Mouse (Mus musculus) midbrain, embryonic 11.5 days (tissue): ENCODE data around the gene Spg7. TPM values are rescaled to one million over a fixed set of nuclear protein-coding genes. Genes with fewer than 3 reads are reported as not detected.
A peak's percentile ranks its signal among the peaks of the same experiment; 100 is the strongest.
"Not testable (repeated sequence)": the region's sequence is repeated elsewhere in the genome, so short reads cannot be mapped to it uniquely, and the experiment has no call there.

Experiments
- ATAC-seq: fragments of 200-750 bp; cut with Nextera tagmentation; 2 replicates; pipeline ENCODE4 v1.8.0; 2017; ENCODE audit warnings: moderate TSS enrichment, moderate library complexity; ENCODE audit not compliant: low FRiP score
- DNase-seq: peaks from one replicate; pipeline ENCODE4 v3.0.0; 2015; ENCODE audit warnings: low spot score; ENCODE audit errors: missing footprints
- H3K27ac ChIP-seq: fragments of 300-500 bp; sonication (generic); 2 replicates; pipeline ENCODE4 v1.5.1; 2014; ENCODE audit warnings: low read depth, low read length
- H3K27me3 ChIP-seq: fragments of 300-500 bp; sonication (generic); 2 replicates; pipeline ENCODE4 v1.6.1; 2014; ENCODE audit warnings: mild to moderate bottlenecking, low read length, moderate library complexity, mixed read lengths; ENCODE audit not compliant: control insufficient read depth, insufficient read depth
- H3K36me3 ChIP-seq: fragments of 300-500 bp; sonication (generic); 2 replicates; pipeline ENCODE4 v1.6.1; 2014; ENCODE audit warnings: mild to moderate bottlenecking, low read length, moderate library complexity, mixed read lengths; ENCODE audit not compliant: control insufficient read depth, insufficient read depth
- H3K4me1 ChIP-seq: fragments of 300-500 bp; sonication (generic); 2 replicates; pipeline ENCODE4 v1.6.1; 2014; ENCODE audit warnings: low read length; ENCODE audit not compliant: control insufficient read depth, insufficient read depth
- H3K4me2 ChIP-seq: fragments of 300-500 bp; sonication (generic); 2 replicates; pipeline ENCODE4 v1.6.1; 2014; ENCODE audit warnings: mild to moderate bottlenecking, moderate library complexity
- H3K4me3 ChIP-seq: fragments of 300-500 bp; sonication (generic); 2 replicates; pipeline ENCODE4 v1.5.1; 2014; ENCODE audit warnings: low read depth, low read length
- H3K9ac ChIP-seq: fragments of 300-500 bp; sonication (generic); 2 replicates; pipeline ENCODE4 v1.6.1; 2014; ENCODE audit warnings: low read length
- H3K9me3 ChIP-seq: fragments of 300-500 bp; sonication (generic); 2 replicates; pipeline ENCODE4 v1.6.1; 2016; ENCODE audit warnings: low read length; ENCODE audit not compliant: control insufficient read depth
- WGBS: fragments of 180-500 bp; shearing (Covaris S2); extraction: QIAGEN DNeasy Blood & Tissue Kit; methylation state at CpG from one replicate; pipeline ENCODE4 v1.1.7; 2014; 5-methylcytosine and 5-hydroxymethylcytosine counted together
- polyA plus RNA-seq: library from polyadenylated mRNA; unstranded; fragments of >200 nt; fragmentation: Nextera tagmentation; extraction: Ambion mirVana; gene quantifications from 2 replicates; pipeline ENCODE4 v1.2.1, GENCODE M21; 2014

Gene Spg7
- polyA plus RNA-seq, 1 experiment from 2014 or later, result 35.9 TPM

DNA sequence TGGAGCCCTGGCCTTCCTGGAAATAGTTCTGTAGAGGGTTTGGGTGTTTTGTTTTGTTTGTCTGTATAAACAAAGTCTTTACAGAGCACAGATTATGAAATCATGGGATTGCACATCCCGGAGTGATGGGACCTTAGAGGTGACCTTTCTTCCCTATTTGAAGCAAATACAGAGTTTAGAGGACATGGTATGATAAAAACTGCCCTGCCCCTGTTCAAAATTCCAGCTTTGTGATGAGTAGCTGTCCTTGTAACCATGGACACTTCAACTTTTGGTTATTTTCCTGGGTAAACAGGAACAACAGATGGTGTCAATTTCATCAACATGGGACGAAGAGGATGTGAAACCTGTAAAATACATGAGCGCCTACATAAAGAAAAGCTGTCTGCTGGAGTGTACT is 18.8 kb upstream of the Spg7 start:
- no peak overlapping the region for H3K9ac ChIP-seq
- no peak overlapping the region for H3K4me3 ChIP-seq
- no peaks in the 10 kb centered on the region for H3K36me3 ChIP-seq
- H3K27ac ChIP-seq, result no peak overlapping the region
- no peak overlapping the region for H3K4me2 ChIP-seq
- DNase-seq, result no peak
- H3K9me3 ChIP-seq, result no peaks in the 10 kb centered on the region
- H3K4me1 ChIP-seq, result peaks cover 27% of the 10 kb centered on the region
- no peak for ATAC-seq
- H3K27me3 ChIP-seq, result no peaks in the 10 kb centered on the region
- 84% methylated on average over 3 of the region's 3 CpGs for WGBS

DNA sequence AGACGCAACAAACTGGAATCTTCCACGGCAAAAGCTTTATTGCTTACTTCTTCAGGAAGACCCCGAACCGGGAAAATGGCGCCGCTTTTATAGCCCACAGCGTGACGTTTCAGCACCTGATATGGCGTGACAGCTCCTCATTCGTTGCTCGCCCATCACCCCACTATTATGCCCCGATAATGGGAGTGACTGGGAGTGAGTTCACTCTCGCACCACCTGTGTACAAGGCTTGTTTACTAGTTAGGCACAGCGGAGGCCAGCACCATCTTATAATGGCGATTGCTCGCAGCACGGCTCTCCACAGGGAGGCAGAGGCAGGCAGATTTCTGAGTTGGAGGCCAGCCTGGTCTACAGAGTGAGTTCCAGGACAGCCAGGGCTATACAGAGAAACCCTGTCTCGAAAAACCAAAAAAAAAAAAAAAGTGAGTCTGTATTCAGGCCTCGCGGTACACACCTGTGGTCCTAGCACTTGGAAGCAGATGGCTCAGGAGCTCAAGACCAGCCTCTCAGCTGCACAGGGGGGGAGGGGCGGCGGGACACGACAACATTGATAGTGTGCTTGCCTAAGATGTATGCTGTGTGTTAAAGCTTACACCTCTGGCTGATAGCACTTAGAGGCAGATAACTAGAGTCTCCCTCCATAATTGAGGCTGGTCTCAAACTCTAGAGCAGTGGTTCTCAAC is 17.9 kb upstream of the Spg7 start:
- H3K27ac ChIP-seq, H3K27me3 ChIP-seq, H3K36me3 ChIP-seq, H3K4me2 ChIP-seq, H3K9me3 ChIP-seq, H3K4me3 ChIP-seq, H3K9ac ChIP-seq, ATAC-seq, DNase-seq: not testable (repeated sequence)
- WGBS, result 95% methylated on average over 23 of the region's 23 CpGs
- peaks cover 18% of the 10 kb centered on the region for H3K4me1 ChIP-seq

GRCm38 (mm10) chr8:123046706-123047105 is 16.0 kb upstream of the Spg7 start:
- Histone ChIP-seq H3K27me3 (no peaks in the 10 kb centered on the region), H3K9me3 (no peaks in the 10 kb centered on the region), H3K4me1 (peaks cover 8% of the 10 kb centered on the region), H3K4me2 (no peak overlapping the region), H3K4me3 (no peak overlapping the region), H3K36me3 (no peaks in the 10 kb centered on the region), H3K9ac (no peak overlapping the region), H3K27ac (no peak overlapping the region)
- WGBS, result 83% methylated on average over 4 of the region's 4 CpGs
- ATAC-seq, result no peak
- no peak for DNase-seq

GRCm38 (mm10) chr8:123047827-123048226 is 14.9 kb upstream of the Spg7 start:
- WGBS, result 88% methylated on average over 7 of the region's 7 CpGs
- Histone ChIP-seq H3K9me3 (no peaks in the 10 kb centered on the region), H3K27ac (no peak overlapping the region), H3K9ac (no peak overlapping the region), H3K4me3 (no peak overlapping the region), H3K4me1 (peaks cover 8% of the 10 kb centered on the region), H3K4me2 (no peak overlapping the region), H3K36me3 (no peaks in the 10 kb centered on the region), H3K27me3 (no peaks in the 10 kb centered on the region)
- DNase-seq (no peak), ATAC-seq (no peak)

GRCm38 (mm10) chr8:123048402-123048801 is 14.3 kb upstream of the Spg7 start:
- DNase-seq, result no peak
- Histone ChIP-seq H3K4me3 (no peak overlapping the region), H3K4me2 (no peak overlapping the region), H3K36me3 (no peaks in the 10 kb centered on the region), H3K9ac (no peak overlapping the region), H3K27ac (no peak overlapping the region), H3K9me3 (no peaks in the 10 kb centered on the region), H3K4me1 (peaks cover 4% of the 10 kb centered on the region), H3K27me3 (no peaks in the 10 kb centered on the region)
- no peak for ATAC-seq
- 88% methylated on average over 7 of the region's 7 CpGs for WGBS

DNA sequence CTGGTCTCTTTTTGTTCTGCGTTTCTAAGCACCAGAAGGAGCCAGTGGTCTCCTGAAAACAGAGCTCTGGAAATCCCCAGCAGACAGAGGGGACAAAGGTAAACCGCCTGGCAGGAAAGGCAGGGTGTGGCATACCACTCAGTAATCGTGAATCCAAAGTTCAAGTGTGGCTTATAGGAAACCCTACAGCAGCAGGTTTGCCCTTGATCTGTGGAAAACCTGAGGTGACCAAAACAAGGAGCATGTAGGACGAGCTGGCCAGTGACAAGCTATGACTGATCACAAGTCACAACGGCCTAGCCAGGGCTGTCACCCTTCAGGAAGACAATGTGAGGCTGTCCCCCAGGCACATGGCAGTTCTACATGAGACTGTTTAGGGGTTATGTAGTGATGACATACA is 11.3 kb upstream of the Spg7 start:
- ATAC-seq, result no peak
- peak; percentile 53 for DNase-seq
- Histone ChIP-seq H3K4me3 (no peak overlapping the region), H3K27ac (no peak overlapping the region), H3K4me2 (no peak overlapping the region), H3K36me3 (no peaks in the 10 kb centered on the region), H3K9ac (no peak overlapping the region), H3K9me3 (no peaks in the 10 kb centered on the region), H3K27me3 (no peaks in the 10 kb centered on the region), H3K4me1 (no peaks in the 10 kb centered on the region)
- WGBS, result 77% methylated on average over 5 of the region's 5 CpGs

DNA sequence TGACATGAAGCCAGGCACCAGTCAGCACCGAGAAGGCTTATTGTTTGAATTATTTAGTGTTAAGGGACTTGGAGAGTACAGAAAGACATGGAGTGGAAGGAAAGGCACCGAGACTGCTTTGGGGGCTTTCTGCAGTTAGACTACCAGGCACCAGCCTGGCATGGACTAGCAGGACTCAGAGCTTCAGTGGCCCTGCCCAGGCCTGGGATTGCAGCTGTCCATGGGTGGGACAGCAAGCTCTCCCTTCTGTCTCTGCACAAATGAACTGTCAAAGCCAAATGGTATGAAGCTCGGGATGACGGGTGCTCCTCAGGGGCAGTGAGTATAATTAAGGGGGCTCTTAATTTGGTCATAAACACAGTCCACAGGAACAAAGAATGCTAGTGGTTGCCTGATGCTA is 1.3 kb downstream of the Spg7 start:
- no peak overlapping the region for H3K4me3 ChIP-seq
- H3K27ac ChIP-seq, result no peak overlapping the region
- H3K4me1 ChIP-seq, result peaks cover 17% of the 10 kb centered on the region
- no peaks in the 10 kb centered on the region for H3K27me3 ChIP-seq
- H3K9ac ChIP-seq, result no peak overlapping the region; the same call in 1 of the 2 replicates
- DNase-seq (no peak), ATAC-seq (no peak)
- no peaks in the 10 kb centered on the region for H3K36me3 ChIP-seq
- H3K4me2 ChIP-seq, result peak overlapping the region; percentile 42
- WGBS, result 88% methylated on average over 4 of the region's 4 CpGs
- no peaks in the 10 kb centered on the region for H3K9me3 ChIP-seq

DNA sequence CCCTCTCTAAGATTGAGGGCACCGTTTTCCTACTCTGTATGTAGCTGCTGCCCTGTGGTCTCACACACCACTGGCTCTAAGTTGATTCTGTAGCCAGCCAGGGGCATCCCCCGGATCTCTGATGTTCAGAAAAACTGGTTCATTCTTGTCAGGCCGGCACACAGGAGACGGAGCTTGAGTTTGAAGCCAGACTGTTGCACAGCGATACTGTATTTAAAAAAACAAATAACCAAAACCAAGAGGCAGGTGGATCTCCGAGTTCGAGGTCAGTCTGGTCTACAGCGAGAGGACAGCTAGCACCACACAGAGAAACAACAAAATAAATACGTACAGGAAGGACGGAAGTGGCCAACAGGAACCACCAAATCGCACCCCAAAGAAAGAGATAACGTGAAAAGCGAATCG is 2.1 kb downstream of the Spg7 start:
- no peaks in the 10 kb centered on the region for H3K9me3 ChIP-seq
- H3K27ac ChIP-seq, result peak overlapping the region; percentile 62; the same call in 1 of the 2 replicates
- H3K4me2 ChIP-seq, result peak overlapping the region; percentile 42
- DNase-seq (no peak), ATAC-seq (peak; percentile 25; the same call in 1 of the 2 replicates)
- no peaks in the 10 kb centered on the region for H3K36me3 ChIP-seq
- WGBS, result under 1% methylated on average over 14 of the region's 14 CpGs
- peak overlapping the region; percentile 97 for H3K9ac ChIP-seq
- H3K27me3 ChIP-seq, result no peaks in the 10 kb centered on the region
- H3K4me3 ChIP-seq, result peak overlapping the region; percentile 91
- peaks cover 17% of the 10 kb centered on the region for H3K4me1 ChIP-seq

- Histone ChIP-seq H3K9me3 (no peaks in the 10 kb centered on the region), H3K4me2 (peak overlapping the region; percentile 82), H3K9ac (peak overlapping the region; percentile 97), H3K36me3 (no peaks in the 10 kb centered on the region), H3K27me3 (no peaks in the 10 kb centered on the region), H3K4me1 (peaks cover 17% of the 10 kb centered on the region), H3K4me3 (peak overlapping the region; percentile 91), H3K27ac (peak overlapping the region; percentile 83)
- ATAC-seq, result peak; percentile 96
- DNase-seq, result peak; percentile 100
- WGBS, result under 1% methylated on average over 78 of the region's 84 CpGs
Measured at GRCm38 (mm10) chr8:123065214-123066100, 2.7 kb downstream of the Spg7 start.
